Mouse (Mus musculus): ENCODE data around the gene Vps36. TPM values are rescaled to one million over a fixed set of nuclear protein-coding genes. Genes with fewer than 3 reads are reported as not detected.

The Vps36 gene
- polyA plus RNA-seq, 1 experiment from 2014 or later: 39.3 TPM

DNA sequence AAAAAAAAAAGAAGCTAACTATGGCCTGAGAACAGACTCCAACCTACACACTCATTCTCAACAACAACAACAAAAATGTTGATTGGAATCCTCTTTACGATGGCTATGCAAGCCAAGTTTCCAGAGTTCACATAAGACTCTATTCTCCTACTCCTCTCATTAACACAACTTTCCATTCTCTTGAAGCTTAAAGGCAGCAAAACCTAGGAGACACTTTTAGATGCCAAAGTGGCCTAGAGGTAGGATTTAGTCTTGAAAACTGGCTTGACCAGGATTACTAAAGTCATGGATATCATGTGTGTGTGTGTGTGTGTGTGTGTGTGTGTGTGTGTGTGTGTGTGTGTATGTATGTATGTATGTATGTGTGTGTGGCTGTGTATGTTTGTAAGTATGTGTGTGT is 72.6 kb downstream of the Vps36 start:
- no peaks in the 10 kb centered on the region for H3K27me3 ChIP-seq
- no peak for ATAC-seq (ENCODE audit: low FRiP score, low read depth)
- H3K9ac ChIP-seq (replicated peaks): 0 out of 2 replicates have a peak overlapping the region, but pooled peaks have one; percentile 6
- no peak overlapping the region for H3K4me2 ChIP-seq (replicated peaks)
- no peak overlapping the region for H3K27ac ChIP-seq (replicated peaks)
- H3K9me3 ChIP-seq: no peaks in the 10 kb centered on the region
- 89% methylated on average over 1 of the region's 1 CpGs for WGBS
- H3K4me3 ChIP-seq: no peak overlapping the region
- no peaks in the 10 kb centered on the region for H3K36me3 ChIP-seq
- no peaks in the 10 kb centered on the region for H3K4me1 ChIP-seq

DNA sequence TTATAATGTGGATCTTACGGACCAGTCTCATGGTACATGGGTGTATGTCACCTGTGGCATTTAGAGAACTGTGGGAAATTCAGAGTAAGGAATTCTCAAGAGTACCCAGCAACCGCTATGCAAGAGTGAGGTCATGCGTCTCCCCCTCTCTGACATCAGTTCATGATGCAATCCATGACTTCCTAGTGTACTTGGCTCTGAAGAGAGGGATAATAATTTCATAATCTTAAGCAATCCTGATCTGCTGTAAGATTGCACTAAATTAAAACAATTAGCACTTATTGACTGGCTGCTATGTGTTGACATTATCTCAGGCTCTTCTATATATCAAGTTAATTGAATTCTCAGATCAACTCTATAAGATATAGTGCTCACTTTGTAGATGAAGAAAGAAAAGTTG is 74.2 kb downstream of the Vps36 start:
- Histone ChIP-seq H3K27ac (replicated peaks) (no peak overlapping the region), H3K36me3 (no peaks in the 10 kb centered on the region), H3K27me3 (no peaks in the 10 kb centered on the region), H3K4me1 (no peaks in the 10 kb centered on the region), H3K4me2 (replicated peaks) (no peak overlapping the region), H3K4me3 (no peak overlapping the region), H3K9me3 (no peaks in the 10 kb centered on the region), H3K9ac (replicated peaks) (no peak overlapping the region)
- ATAC-seq (ENCODE audit: low FRiP score, low read depth): no peak
- 97% methylated on average over 3 of the region's 3 CpGs for WGBS

Other genes with a start within 250 kb of the Vps36 start
- not detected in 2 replicates for gene Defb13, start 246.0 kb upstream of the Vps36 start, polyA plus RNA-seq (2016; fragmentation: Nextera tagmentation; extraction: Ambion mirVana)
- not detected in 2 replicates for gene Fam90a1a, start 234.1 kb upstream of the Vps36 start, polyA plus RNA-seq (2016; fragmentation: Nextera tagmentation; extraction: Ambion mirVana)
- gene Ccdc70, start 223.0 kb upstream of the Vps36 start, polyA plus RNA-seq (2016; fragmentation: Nextera tagmentation; extraction: Ambion mirVana): not detected in 2 replicates
- gene Atp7b, start 132.5 kb upstream of the Vps36 start, polyA plus RNA-seq (2016; fragmentation: Nextera tagmentation; extraction: Ambion mirVana): 1.9 and 2.6 TPM in 2 replicates
- gene Alg11, start 132.1 kb upstream of the Vps36 start, polyA plus RNA-seq (2016; fragmentation: Nextera tagmentation; extraction: Ambion mirVana): 31.7 and 37.9 TPM in 2 replicates
- gene Nek5, start 67.8 kb upstream of the Vps36 start, polyA plus RNA-seq (2016; fragmentation: Nextera tagmentation; extraction: Ambion mirVana): 0.31 and 0.41 TPM in 2 replicates
- 7.4 and 10.2 TPM in 2 replicates for gene Nek3, start 26.4 kb upstream of the Vps36 start, polyA plus RNA-seq (2016; fragmentation: Nextera tagmentation; extraction: Ambion mirVana)
- 50.7 and 55.4 TPM in 2 replicates for gene Ckap2, start 7.0 kb upstream of the Vps36 start, polyA plus RNA-seq (2016; fragmentation: Nextera tagmentation; extraction: Ambion mirVana)
- 8.2 and 9.2 TPM in 2 replicates for gene Thsd1, start 34.5 kb downstream of the Vps36 start, polyA plus RNA-seq (2016; fragmentation: Nextera tagmentation; extraction: Ambion mirVana)
- not detected in 2 replicates for gene Tpte, start 90.6 kb downstream of the Vps36 start, polyA plus RNA-seq (2016; fragmentation: Nextera tagmentation; extraction: Ambion mirVana)
- gene Slc25a15, start 205.8 kb downstream of the Vps36 start, polyA plus RNA-seq (2016; fragmentation: Nextera tagmentation; extraction: Ambion mirVana): 12.5 and 13.6 TPM in 2 replicates
- 38.5 and 43.8 TPM in 2 replicates for gene Mrps31, start 218.6 kb downstream of the Vps36 start, polyA plus RNA-seq (2016; fragmentation: Nextera tagmentation; extraction: Ambion mirVana)